Mouse (Mus musculus) gastrocnemius, postnatal 10 days (tissue): ENCODE measurements around the gene Pfas. TPM values are rescaled to one million over a fixed set of nuclear protein-coding genes. Genes with fewer than 3 reads are reported as not detected.
"Not testable (repeated sequence)": the region's sequence is repeated elsewhere in the genome, so short reads cannot be mapped to it uniquely, and the experiment has no call there.

Source experiments
- DNase-seq: peaks from one replicate; pipeline ENCODE4 v3.0.0; 2021; ENCODE audit warnings: mixed read lengths
- total RNA-seq, 2 experiments: library from RNA; stranded (reverse); gene quantifications; 2 replicates each; pipeline ENCODE4 v1.2.3; 2021

The Pfas gene
- total RNA-seq, 2 experiments from 2014 or later: 7.8 to 11.2 TPM

GRCm38 (mm10) chr11:68970232-68970631 lies 38.0 kb downstream of the Pfas start:
- DNase-seq: no peak

DNA sequence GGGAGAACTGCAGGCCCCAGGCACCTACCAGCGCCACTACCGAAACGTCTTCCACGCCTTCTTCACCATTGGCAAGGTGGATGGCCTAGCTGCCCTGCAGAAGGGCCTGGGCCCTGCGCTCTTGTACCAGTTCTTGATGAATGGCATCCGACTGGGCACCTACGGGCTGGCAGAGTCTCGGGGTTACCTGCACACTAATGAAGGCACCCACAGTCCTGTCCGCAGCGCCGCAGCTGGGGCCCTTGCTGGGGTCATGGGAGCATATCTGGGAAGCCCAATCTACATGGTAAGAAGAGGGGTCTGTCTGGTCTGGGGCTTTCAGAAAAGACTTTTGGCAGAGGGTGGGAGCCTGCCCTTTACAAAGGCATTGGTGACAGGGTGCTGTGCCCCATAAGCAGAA lies 39.5 kb downstream of the Pfas start:
- DNase-seq: no peak

DNA sequence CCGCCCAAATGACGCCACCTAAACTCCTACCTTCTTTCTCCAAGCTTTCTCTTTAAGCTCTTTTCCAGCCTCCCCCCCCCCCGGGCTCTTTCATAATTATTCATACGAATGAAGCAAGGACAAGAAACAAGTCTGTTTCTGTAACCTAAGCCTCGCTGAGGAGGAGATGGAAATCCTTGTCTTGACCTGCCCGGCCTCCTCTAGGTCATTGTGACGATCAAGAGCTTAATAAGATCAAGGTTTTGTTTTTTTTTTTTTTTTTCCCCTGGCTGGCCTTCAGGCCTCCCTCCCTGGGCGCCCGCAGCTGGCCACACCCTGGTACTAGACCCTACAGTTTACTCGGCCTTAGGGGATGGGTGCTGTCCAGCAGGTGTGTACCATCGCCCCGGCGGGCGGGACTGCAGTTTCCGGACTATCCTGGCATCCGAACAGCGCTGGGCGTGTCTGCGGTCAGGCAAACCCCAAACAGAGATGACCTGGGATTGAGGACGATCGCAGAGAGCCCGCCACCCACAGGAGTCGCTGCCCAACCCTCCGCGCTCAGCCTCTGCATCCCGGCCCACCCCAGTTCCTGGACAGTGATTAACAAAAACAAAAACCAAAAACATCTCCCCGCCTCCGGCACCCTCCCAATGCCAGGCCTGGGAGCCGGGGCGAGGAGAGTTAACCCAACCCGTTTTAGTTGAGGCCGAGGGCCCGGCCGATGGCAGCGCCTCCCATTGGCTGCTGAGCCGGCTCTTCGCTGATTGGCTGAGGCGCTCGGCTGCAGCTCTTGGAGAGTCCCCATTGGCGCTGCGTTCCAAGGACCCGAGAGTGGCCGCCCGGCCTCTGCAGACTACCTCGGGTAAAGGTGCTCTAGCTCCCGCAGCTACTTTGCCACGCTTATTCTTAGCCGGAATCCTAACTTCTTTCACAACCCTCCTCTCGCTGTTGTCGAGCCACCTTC lies 40.6 kb downstream of the Pfas start, which contains the start of gene Slc25a35:
Gene Slc25a35 (plus strand): TSS at position 795 of the 946 bp plus-strand sequence.
- DNase-seq: peak; percentile 87

DNA sequence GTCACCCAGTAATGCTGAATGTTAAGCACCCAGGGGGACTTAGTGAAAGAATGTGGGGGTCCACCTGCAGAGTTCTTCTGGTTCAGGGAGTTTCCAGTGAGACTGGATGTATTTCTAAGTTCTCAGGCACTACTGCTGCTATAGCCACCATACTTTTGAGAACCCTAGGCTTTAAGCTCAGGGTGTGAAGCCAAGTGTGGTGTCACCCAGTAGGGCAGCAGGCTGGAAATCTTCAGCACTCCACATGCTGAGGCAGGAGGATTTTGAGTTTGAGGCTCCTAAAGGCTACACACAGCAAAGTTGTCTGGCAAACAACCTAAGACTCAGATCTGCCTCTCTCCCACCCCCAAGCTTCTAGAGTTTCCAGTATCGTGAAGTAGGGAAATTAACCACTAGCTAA lies 41.7 kb downstream of the Pfas start:
- no peak for DNase-seq

- DNase-seq: peak; percentile 67
Measured at GRCm38 (mm10) chr11:68965845-68966244, 42.4 kb downstream of the Pfas start.

DNA sequence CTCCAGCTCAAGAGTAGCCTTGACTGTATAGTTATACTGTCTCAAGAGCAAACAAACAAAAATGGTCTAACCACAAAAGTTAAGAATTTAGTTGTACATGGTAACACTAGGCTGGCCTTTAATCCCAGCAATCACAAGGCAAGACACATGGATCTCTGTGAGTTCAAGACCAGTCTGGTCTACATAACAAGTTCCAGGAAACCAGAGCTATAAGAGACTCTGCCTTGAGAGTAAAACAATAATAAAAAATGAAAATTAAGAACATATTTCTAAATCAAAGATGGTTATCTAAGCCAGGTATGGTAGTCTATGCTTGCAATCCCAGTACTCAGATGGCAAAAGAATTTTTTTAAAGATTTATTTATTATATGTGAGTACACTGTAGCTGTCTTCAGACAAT lies 43.2 kb downstream of the Pfas start:
- DNase-seq: no peak

GRCm38 (mm10) chr11:68963405-68963804 lies 44.9 kb downstream of the Pfas start:
- DNase-seq: no peak

GRCm38 (mm10) chr11:68962159-68962558 lies 46.1 kb downstream of the Pfas start:
- DNase-seq: not testable (repeated sequence)

DNA sequence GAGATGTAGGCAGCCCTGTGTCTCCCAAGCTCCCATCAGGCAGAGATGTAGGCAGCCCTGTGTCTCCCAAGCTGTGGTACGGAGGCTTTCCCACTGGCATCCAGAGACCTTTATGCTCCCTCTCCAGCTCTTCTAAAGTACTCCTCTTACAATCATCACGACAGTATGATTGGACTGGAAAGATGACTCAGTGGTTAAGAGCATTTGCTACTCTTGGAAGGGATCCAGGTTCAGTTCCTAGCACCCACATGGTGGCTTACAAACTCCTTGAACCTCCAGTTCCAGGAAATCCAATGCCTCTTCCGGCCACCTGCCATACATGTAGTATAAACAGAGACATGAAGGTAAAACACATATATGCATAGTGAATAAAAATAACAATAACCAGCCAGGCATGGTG lies 46.7 kb downstream of the Pfas start:
- no peak for DNase-seq

DNA sequence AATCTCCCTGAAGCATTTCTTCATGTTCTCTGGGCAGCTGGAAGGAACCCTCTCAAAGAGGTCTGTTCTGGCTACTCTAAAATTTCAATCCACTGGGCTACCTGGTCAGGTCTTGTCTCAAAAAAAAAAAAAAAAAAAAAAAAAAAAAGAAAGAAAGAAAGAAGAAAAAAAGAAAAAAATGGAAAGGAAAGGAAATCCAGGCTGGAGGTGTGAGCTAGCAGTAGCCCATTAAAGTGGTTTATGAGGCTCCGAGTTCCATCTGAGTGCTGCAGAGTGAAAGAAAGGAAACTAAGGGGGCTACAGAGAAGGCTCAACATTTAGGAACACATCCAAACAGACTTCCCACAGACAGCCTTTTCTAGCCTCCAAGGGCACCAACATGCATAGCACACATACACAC lies 50.3 kb downstream of the Pfas start:
- DNase-seq: no peak

GRCm38 (mm10) chr11:68957308-68957707 lies 51.0 kb downstream of the Pfas start, which contains the start of gene Arhgef15:
Arhgef15 (minus strand) TSS chr11:68957480.
- DNase-seq: no peak

DNA sequence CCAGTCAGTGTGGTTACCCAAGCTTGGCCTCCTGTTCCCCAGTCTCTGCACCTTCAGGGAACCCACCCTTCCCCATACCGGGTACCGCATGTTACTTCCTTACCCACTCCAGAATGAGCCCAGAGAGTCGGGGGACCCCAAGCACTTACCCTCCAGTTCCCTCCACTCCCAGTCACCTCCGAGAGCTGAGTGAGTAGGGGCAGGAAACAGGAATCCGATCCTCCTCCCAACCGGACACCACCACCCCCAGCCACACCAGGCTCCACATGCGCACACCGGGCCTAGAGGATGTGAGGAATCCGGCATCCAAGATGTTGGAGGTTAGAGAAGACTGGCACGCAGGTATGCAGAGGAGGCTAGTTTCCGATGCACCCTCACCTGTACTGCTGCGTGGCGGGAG lies 51.6 kb downstream of the Pfas start:
- no peak for DNase-seq

GRCm38 (mm10) chr11:68956107-68956506 lies 52.2 kb downstream of the Pfas start:
- no peak for DNase-seq

- DNase-seq: no peak
Measured at GRCm38 (mm10) chr11:68955473-68955872, 52.8 kb downstream of the Pfas start.

DNA sequence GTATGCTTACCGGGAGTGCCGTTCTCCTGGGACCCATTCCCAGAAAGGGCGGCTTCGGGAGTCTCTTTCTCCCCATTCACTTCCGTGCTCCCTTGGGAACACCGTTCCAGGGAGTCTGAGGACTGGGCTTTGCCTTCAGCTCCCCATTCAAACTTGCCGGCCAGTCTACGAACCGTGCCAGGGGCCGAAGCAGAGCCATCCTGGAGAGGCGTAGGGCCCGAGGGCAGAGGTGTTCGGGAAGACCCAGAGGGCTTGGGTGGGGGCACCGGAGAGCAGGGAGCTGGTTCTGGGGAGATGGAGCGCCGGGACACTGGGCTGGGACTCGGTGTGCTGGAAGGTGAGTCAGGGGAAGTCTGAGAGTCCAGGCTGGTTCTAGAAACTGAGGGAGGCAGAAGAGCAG lies 53.9 kb downstream of the Pfas start:
- DNase-seq: no peak

DNA sequence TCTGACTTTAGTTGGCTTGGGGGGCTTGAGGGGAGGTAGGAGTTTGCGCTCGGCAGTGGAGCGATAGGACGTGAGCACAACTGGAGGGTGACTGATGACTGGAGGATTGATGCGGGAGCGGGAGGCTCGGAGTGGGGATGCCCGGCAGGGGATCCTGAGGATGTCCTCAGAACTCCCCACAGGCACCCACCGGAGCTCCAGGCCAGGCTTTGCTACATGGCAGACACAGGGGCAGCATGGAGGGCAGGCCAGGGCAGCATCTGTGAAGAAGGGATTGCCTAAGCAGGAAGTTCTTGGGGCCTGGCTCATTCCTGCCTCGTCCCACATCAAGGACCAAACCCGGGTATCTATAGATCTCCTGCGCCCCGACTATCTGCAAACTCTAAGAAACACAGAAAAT lies 54.4 kb downstream of the Pfas start:
- DNase-seq: no peak

DNA sequence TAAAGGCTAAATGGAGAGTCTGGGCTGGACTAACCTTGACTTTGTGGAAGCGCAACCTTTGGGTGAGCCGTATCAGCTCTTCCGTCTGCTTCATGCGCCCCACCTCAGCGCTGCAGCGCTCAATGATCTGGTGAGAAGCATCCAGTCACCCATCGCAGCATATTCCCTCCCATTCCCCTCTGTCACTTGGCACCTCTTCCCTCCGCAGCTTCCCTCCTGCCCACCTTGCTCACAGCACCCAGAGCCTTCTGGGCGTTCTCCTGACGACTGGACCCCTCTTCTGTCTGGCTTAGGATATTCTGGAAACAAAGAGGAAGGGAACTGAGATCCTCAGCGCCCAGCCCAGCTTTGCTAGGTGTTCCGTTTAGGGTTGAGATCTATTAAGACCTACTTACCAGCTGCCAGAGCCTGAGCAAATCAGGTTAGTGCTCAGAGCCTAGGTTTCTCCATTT lies 60.7 kb downstream of the Pfas start:
- DNase-seq: no peak

- no peak for DNase-seq
Measured at GRCm38 (mm10) chr11:68946806-68947440, 61.3 kb downstream of the Pfas start.

DNA sequence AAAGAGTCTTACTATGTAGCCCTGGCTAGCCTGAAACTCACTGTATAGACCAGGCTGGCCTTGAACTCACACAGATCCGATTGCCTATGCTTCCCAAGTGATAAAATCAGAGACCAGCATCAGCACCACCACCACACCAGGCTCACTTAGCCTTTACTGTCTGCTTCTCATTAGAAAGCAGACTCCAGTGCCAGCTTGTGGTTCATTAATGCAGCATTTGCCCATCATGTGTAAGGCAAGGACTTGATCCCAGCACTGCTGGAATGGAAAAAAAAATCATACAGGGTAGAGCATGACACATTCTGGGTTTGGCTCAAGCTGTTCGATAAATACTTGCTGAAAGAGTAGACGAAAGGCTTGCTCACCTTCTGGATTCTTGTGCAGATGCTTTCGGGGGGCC lies 62.3 kb downstream of the Pfas start:
- DNase-seq: no peak

DNA sequence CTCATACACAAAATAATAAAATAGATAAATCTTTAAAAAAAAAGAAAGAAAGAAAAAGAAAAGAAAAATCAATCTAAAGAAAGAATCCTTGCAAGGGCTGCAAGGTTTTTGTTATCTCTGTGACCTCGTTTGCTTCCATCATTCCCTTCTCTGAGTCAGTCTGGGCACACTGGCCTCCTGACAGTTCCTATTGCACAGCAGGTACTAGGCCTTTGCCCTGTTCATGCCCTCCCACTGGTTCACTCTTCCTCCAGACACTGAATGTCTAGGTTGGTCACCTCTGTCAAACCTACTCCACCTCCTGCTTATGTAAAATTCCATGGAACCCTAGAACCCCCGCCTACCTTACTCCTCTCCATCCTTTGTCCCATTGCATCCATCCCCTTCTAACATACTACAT lies 63.0 kb downstream of the Pfas start:
- no peak for DNase-seq

DNA sequence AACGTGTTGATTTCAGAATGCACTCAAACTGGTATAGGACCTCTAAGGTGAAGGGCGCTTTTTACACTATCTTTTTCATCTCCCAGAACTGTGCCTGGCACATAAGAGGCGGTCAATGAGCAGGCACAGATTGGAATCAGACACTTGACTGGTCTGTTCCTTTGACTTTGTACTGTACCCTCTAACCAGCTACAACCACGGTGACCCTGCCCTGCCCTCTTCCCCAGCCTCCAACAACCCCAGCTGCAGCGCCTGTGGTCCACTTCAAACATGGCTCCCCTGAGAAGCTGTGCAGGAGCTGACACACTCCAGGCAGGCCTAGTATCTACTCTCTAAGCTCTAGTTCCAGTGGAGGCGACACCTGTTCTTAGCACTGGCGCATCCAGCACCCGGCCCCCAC lies 65.5 kb downstream of the Pfas start:
- no peak for DNase-seq

DNA sequence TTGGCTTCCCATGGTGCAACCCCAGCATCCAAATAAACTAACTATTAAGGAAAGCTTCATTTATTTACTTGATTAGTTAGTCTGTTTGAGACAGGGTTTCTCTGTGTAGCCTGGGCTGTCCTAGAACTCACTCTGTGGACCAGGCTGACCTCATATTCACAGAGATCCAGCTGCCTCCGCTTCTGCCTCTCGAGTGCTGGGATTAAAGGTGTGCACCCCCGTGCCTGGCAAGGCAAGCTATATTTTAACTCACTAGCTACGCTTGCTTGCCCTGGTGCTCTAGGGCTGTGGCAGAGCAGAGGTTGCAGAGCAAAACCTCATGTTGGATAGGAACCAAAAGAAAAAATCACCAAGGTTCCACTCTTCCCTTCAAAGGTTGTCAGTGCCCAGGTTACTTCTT lies 67.7 kb downstream of the Pfas start:
- no peak for DNase-seq
